Mouse (Mus musculus) cerebral cortex, adult 2 months (tissue): ENCODE results near the gene Nfatc2ip.

Experiments
- WGBS: fragments of 180-500 bp; shearing (Covaris S2); methylation state at CpG from one replicate; pipeline ENCODE4 v1.1.7; 2018; 5-methylcytosine and 5-hydroxymethylcytosine counted together

The Nfatc2ip gene

DNA sequence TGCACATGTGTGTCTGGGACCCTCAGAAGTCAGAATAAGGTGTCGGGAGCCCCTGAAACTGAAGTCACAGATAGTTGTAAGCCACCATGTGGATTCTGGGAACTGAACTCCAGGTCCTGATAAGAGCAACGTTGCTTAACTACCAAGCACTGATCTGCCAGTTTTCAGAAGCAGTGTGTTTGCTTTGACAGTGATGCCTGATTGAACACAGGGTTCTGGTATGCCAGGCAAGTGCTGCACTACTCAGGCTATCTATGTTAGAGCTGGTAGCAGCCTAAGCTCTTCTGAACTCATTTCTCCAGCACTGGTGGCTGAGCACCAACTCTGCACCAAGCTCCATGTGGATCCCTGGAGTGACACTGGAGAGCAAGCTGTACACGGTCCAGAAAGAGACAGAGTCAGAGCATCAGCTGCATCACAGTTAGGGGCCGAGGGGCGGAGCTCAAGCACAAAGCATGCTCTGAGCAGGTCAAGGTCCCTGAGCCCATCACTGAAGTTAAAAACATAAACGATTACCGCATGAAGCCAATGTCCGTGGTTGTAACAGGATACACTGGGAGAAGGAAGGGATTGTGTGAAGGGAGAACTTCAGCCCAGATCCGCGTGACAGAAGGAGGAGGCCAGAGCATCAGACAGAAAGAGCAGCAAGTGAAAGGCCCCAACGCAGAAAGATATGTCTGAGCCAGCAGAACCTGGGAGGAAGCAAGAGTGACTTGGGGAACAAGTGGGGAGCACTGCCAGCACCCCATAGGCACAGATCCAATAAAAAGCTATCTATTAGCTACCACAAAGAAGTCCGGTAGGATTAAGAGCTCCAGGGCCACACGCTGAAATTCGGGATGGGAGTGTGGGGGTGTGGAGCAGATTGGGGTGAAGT, 41.6 kb downstream of the Nfatc2ip start:
- 65% methylated on average over 14 of the region's 14 CpGs for WGBS

DNA sequence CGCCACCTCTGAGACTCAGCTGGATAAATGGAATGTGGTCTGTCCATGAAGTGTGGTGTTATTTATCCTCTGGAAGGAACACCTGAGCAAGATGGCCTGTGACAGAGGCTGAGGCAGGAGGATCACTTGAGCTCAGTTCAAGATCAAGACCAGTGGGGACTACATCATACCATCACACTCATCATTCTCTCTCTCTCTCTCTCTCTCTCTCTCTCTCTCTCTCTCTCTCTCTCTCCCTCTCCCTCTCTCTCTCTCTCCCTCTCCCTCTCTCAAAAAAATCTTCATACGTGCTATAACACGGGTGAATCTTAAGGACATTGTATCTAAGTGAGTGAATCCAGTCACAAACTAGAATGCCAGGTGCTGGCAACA, 42.6 kb downstream of the Nfatc2ip start:
- WGBS = 82% methylated on average over 3 of the region's 3 CpGs

DNA sequence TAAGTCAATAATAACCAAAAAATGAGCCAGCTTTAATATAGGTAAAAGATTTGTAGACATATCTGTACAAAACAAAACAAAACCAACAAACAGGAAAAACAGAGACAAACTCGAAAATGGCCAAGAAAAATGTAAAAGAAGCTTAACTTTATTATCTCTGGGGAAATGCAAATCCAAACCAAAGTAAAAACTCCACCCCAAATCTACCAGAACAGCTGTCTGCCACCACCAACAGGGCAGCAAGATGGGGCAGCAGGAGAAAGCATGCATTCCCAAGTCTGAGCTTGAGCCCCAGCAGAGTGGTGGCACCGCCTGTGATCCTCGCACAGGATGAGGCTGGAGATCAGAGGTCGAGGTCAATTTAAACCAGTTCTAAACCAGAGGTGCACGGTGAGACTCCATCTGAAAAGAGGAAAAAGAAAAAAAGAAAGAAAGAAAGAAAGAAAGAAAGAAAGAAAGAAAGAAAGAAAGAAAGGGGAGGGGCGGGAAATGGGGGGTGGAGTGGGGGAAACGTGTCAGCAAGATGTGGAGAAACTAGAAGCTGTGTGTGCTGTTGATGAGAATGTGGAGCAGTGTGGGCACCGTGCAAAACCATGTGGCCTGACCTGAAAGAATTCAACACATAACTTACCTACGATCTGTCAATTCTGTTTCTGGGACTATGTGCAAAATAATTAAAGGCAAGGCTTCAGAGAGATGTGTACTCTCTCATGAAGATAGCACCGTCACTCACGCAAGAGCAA, 43.1 kb downstream of the Nfatc2ip start:
- 70% methylated on average over 11 of the region's 11 CpGs for WGBS

DNA sequence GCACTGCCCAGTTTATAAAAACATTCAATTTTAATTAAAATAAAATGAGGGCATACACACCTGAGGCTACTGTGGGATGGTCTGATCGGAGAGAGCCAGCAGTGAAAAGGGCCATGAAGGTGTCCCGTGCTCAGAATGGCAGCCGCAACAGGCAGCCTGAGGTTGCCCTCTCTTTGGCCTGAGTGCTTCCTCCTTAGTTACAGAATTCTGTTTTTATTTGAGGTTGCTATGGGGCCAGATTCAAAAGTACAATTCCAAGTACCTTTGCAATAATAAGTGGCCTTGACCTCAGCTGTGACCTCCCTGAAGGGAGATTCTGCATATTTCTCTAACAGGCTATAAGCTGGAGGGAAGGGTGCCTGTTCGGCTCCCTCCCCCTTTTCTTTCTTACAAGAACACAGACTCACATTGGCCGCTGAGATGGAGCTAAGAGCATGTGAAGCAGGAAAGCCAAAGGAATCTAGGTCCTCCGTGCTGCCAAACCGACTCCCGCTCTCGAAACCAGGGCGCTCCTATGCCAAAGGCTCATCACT, 45.1 kb downstream of the Nfatc2ip start:
- 49% methylated on average over 10 of the region's 10 CpGs for WGBS

DNA sequence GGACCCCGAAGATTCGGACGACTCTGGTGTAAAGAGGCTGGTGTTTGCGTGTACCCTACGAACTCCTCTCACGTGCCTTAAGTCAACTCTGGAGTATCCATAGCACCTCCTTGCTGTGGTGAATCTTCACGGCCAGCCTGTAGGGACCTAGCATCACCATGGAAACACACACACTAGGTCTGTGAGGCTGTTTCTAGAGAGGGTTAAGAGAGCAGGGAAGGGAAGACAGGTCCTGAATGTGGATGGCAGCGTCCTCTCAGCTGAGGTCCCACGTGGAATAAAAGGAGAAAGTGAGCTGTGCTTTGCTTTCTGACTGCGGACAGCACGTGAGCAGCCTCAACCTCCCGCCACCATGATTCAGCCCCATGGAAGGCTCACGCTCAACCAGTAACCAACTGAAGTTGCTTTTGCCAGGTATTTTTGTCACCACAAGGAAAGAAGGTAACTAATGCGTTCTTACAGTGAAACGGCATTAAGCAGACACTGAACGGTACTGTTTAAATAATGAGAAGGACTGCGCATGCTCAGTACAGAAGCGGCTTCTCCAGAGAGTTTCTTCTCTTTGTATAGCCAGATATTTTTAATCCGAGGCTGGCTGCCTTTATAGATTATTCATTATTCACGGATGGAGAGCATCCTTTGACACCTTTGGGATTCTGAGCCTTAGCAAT, 45.7 kb downstream of the Nfatc2ip start:
- 59% methylated on average over 20 of the region's 20 CpGs for WGBS

DNA sequence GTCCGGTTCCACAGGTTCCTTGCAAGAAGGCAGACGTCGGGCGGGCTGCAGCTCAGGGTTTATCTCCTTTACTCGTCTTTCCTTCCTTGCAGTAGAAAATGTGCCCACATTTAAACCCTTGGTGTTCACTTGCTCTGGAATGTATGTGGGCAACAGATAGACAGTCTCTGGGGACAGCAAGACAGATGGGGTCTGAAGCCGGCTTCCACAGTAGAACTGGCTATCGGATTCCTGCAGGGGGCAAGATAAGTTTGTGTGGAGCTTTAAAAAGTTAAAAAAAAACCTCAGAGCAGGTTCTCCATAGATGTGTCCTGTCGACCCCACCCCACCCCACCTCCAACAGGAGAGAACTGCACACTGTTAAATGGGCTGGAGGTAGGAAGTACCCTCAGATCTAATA, 48.2 kb downstream of the Nfatc2ip start:
- WGBS = 76% methylated on average over 8 of the region's 8 CpGs

DNA sequence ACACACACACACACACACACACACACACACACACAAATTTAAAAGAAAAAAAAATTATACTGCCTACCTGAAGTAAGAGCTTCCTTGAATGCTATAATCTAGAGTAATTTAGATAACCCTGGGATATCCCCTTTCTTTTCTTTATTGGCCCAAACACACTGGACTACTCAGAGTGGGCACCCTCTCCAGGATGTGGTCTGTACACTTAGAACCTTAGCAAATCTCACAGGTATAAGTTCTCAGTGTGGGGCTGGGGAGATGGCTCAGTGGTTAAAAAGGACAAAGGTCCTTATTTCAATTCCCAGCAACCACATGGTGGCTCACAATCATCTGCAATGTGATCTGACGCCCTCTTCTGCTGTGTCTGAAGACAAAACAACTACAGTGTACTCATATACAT, 49.4 kb downstream of the Nfatc2ip start:
- 59% methylated on average over 1 of the region's 1 CpGs for WGBS

DNA sequence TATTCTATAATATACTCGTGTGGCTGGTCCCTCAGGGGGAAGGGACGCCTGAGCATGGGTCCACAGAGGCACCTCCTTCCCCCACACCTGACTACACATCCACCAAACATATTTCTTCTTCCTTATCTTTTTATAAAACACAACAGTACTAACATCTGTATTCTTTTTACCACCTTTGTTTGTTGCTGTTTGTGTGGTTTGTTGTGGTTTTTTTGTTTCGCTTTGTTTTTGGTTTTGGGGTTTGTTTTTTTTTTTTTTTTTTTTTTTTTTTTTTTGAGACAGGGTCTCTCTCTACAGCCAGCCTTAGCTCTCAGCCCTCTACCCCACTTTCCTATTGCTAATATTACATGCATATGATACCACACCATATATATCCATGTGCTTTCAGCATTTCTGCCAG, 50.6 kb downstream of the Nfatc2ip start:
- WGBS = 60% methylated on average over 3 of the region's 3 CpGs

DNA sequence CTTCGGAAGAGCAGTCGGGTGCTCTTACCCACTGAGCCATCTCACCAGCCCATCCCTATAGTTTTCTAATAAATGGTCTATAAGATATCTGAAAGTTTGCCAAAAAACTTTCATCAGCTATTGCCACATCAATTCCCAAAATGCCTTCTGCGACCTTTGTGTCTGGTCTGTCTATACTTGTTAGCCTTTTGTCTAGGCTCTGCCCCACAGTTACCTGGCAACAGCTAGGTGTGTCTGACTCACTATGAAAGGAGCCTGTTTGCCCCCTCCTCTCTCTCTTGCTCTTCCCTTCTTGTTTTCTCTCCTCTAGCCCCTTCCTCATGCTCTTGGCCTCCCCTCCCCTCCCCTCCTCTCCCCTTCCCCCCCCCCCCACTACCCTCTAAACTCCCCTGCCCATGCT, 51.0 kb downstream of the Nfatc2ip start:
- WGBS = 64% methylated on average over 3 of the region's 3 CpGs

DNA sequence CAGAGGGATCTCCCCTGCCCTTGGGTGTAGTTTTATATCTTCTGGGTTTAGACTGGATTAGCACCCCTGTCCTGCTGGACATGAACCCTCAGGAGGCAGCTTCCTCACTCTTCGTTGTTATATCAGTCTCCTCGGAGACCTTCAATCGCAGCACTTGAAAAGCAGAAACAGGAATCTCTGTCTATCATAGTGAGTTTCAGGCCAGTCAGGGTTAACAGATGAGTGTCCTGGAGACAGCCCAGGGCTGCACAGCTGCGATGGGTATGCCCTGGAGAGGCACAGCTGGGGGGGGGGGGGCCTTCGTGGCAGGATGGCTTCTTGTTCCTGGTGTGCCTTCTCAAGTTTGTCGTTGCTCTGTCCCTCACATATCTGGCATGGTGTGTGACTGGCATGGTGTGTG, 55.6 kb downstream of the Nfatc2ip start:
- 55% methylated on average over 6 of the region's 6 CpGs for WGBS

DNA sequence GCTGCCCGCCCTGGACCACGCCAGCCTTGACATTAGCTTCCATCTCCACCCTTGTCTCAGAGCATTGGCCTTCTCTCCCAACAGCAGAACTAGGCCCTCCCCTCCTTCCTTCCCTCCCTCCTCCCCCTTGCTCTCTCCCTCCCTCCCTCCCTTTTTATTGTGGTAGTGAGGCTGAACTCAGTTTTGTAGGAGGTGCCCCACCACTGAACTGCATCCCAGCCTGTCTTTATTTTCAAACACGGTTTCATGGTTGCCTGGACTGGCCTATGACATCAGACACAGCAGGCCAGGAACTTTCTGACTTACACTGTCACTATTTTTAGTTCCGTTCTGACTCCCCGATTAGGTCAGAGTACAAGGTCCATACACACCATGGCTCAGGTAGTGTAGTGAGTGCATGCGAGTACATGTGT, 56.3 kb downstream of the Nfatc2ip start:
- 75% methylated on average over 6 of the region's 6 CpGs for WGBS

DNA sequence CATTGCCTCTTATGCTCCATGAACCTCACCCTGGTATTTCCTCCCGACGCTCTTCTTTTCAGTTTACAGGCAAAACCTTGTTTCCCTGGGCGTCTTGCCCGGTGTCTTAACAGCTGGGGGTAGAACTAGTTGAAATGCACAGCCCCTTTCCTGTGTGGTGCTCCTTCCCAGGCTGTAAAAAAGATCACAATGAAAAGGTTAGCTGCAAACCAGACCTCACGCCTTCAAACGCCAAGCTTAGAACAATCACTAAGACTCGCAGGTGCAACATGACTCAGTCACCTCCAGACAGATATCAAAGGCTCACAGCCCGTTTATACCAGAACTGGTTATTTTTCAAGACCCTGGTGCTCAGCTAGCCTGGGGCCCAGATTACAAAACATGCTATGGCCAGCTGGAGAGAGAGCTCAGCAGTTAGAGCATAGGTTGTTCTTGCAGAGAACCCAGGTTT, 57.0 kb downstream of the Nfatc2ip start:
- 69% methylated on average over 8 of the region's 8 CpGs for WGBS

DNA sequence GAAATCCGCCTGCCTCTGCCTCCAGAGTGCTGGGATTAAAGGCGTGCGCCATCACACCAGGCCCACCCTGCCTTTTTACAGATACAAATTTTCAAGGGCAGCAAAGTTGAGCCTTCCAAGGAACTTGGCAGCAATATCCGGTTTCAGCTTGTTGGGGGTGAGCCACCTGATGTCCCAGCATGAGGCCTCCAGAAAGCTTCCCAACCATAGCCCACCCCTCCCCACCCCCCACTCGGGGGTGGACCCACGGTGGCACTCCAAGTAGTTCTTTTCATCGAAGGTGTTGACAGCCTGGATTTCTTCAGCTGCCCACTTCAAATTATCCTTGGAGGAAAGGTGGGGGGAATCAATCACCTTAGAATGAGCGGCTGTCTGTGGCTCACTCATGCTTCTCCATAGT, 57.6 kb downstream of the Nfatc2ip start:
- WGBS = 89% methylated on average over 8 of the region's 8 CpGs

DNA sequence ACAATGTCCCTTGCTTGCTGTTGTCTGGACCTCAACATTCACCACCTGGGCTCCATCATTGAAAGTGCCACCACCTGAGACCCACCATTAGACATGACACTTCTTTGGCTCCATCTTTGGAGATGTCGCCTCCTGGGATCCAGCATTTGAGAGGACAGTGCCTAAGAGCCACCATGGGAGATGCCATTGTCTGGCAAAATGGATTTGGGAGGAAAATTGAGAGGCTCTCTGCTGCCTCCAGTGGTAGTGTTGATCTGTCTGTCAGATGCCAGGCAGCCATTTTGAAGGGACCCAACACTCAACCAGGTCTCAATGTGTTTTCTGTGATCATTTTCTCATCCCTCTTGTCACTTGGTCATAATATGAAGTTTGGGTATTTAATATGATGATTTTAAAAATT, 61.0 kb downstream of the Nfatc2ip start:
- WGBS = 97% methylated on average over 1 of the region's 1 CpGs
